Mouse (Mus musculus): ENCODE measurements at regions not wholly inside any gene's neighbourhood (a gene's known extent, or its start where the extent isn't known, plus 50 kb on each side); places are given as distances from the start of the nearest gene placed in this dataset.
"Not testable (repeated sequence)": the region's sequence is repeated elsewhere in the genome, so short reads cannot be mapped to it uniquely, and the experiment has no call there.

DNA sequence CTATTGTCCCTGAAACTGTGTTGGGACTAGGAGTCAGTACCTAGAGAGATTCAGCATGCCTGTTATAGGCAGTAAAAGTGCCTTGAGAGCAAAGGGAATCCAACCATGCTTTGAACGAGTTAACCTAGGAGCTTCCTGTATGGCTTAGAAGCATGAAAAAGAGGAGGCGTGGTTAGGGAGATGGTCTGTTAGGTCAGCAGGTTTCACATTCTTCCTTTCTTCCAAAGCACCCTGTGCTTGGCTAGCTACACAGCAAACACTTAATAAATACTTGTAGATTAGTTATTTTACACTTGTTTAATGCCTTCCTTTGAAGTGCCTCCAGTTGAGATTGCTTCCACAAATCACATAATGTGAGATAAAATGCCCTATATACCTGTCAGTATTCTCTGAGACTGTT lies 284.9 kb upstream of the Adgra3 start:
- DNase-seq (ENCODE audit: low spot score in 2 of 2), result no peak

DNA sequence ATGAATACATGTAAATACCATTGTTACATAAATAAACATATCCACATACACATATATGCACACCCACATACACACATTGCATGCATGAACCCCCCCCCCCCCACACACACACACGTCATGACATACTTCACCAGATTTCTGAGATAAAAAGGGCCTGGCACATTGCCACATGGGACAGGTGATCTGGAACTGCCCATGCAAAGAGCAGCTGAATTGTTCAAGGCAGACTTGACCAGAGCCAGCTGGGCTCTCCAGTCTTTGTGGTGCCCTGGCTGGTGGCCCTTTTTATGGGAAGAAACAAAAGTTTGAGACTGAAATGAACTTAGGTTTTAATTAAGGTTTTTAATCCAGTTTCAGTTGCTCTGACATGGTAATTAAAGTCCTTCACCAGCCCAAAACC lies 250.7 kb upstream of the Adgra3 start:
- peak in 1 of 2 experiments; percentile 14 for DNase-seq (ENCODE audit: low spot score in 2 of 2)

DNA sequence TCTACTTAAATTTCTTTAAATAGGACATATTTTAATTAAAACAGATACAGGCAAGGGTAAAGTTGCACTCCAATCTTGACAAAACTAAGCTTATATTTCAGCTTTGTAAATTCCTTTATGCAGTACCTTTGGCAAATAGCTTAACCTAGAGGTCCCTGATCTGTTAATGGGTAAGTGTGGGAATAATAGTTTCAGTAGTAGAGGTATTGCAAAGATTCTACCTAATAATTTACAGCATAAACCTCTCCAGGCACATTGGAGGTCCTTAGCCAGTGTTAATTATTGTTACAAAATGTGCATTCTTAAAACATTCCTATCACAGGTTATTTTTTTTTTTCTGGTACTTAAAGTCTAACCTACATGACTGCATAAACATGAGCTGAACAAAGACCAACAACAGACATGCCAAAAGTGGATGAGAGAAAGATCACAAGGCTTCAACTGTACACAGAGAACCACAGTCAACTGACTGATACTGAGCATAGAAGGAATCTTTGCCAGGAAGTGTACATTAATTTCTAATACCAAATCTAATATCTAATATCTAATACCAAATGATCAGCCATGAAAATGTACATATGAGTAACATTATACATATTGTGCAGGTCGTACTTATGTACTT lies 245.2 kb upstream of the Adgra3 start:
- DNase-seq (ENCODE audit: low spot score in 2 of 2), result no peak

DNA sequence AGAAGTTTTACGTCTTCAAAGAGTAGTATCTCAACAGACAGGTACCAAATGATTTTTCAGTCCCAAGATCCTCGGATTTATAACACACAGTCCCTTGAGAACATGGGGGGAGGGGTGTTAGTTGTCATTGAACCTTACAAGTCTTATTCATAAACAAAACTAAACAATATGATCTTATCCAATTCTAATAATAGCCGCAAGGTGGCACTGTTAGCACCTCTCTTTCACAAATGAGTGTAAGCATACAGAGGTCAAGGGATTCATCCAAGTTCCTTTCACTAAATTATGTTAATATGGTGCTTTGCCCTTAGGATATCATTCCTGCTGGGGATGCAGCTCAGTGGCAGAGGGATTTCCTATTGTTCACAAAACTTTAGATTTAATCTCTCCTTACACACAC lies 235.0 kb upstream of the Adgra3 start:
- no peak for DNase-seq (ENCODE audit: low spot score in 2 of 2)

DNA sequence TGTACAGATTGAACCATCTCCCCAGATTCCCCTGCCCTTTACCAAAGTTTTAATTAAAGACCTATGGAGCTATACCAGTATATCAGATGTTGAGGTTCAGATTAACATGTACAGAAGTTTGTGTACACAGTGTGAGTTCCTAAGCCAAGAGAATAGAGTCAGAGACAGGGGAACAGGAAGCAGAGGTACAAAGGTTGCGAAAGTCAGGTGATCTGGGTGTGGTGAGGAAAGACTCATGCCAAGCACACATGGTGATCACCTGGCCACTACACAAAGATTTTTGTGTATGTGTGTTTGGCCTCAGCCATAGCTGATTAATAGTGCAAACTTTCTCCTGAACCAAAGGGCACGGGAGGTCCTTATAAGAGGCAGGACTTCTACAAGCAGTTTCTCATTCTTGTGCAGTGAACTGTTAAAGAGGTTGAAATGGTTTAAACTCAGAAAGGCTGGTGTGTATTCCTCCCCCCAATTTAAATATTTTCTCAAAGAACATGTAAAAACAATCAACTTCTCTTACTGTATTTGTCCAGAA lies 232.1 kb upstream of the Adgra3 start:
- no peak for DNase-seq (ENCODE audit: low spot score in 2 of 2)

DNA sequence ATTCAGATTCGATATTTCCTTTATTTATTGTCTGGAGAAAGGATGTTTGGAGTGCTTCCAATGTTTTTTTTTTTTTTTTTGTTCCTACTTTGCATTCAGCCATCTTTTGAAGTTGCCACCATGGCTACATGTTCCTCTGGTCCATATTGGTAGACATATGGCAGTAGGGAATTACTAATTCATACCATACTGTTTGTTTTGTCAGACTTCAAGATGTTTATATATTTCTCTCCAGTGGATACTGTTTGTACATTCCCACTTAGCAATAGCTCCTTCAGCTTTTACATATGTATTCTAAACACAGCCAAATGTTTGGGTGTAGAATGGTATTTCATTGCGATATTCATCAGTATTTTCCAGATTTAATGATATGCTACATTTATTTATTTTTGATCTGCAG lies 201.6 kb upstream of the Adgra3 start:
- no peak for DNase-seq (ENCODE audit: low spot score in 2 of 2)

DNA sequence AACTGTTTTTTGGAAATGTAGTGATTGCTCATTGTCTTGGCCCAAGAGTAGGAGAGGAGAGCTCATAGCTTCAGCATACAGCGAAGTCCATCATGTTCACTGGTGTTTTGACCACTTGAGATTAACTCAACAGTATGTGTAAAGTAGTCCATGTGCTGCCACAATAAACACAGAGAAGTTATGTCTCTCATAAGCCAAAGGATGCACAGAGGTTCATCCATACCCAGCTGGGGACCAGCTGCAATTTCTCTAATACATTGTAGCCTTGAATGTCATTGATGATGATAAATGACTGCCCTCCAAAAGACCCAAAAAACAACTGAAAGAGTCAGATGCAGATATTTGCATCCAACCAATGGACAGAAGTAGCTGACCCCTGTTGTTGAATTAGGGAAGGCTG lies 199.2 kb upstream of the Adgra3 start:
- DNase-seq (ENCODE audit: low spot score in 2 of 2), result no peak

DNA sequence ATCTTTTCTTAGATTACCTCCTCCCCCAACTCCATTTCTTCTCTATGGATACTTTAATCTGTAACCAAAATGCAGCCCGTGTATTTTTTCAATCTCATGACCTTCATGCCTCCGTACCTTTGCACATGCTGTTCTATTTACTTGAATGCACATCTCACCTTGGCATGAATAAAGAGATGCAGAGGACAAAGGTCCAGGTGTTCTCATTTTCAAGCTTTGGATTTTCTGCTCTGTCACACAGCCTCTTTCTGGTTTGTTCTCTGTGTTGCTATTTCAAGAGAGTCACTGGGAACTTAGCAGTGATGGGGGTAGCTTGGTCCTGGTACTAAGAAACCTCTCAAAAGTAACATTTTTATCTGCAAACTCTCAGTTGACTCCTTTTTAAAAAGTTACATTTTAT lies 175.3 kb upstream of the Adgra3 start:
- no peak for DNase-seq (ENCODE audit: low spot score in 2 of 2)

DNA sequence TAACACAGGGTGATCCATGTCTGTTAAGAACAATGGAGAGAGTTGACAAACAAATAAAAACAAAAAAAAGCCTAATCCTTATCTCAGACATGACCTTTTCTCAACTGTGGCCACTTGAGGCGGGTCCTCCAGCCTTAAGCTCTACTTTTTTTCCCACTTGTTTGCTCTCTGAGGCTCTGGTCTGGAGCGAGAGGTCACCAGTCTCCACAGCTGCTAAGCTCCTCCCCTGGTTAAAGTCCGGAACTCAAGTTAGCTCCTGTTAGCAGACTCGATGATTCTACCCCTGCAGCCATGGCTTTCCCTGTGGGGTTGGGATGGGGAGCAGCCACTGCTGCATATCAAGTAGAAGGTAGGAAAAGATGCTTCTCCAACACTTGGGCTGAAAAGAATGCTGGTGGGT lies 158.2 kb upstream of the Adgra3 start:
- no peak for DNase-seq (ENCODE audit: low spot score in 2 of 2)

DNA sequence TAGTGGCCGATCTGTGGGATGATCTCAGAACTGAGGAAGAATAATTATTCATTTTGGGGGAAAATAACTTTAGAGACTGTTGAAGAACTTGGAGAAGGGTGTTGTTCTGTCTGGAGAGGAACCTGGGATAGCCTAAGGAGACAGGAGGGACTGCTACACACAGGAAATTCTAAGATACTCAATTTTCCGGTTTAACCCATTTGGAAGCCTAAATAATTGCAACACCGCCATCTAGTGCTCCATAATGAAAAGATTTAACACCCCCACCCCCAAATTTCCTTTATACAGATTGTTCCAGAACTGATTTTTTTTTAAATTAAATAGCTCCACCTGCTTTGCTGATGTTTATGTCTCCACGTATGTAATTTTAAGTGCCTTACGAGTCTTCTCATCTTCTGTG lies 157.2 kb upstream of the Adgra3 start:
- no peak for DNase-seq (ENCODE audit: low spot score in 2 of 2)

DNA sequence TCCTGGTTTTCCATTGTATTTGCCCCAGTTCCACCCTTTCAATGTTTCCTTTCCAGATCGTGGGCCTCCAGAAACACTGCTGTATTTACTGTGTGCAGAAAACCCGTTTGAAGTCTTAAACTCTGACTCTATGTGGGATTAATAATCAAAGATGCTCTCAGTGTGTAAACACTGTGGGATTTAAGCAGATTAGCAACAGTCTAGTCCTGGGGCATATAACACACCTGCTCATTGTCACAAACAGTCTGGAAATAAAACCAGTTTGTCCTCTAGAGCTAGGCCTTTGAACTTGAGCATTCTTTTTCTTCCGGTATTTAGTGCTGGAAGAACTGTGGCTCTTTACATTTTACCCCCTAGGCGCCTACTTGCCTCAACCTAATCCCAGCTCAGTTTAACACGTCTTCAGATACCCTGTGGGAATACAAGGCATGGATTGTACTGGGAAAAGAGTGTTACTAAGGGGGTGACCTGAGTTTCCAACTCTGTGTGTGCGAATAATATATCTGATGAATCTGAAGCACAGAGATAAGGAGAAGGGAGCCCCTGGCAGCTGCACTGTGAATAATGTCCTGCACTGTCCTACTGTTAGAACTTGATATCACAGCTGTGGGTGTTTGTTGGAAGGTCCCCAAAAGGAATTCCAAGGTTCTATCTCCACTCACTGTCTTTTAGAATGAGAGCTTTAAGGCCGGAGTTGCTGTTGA lies 143.7 kb upstream of the Adgra3 start:
- no peak for DNase-seq (ENCODE audit: low spot score in 2 of 2)

DNA sequence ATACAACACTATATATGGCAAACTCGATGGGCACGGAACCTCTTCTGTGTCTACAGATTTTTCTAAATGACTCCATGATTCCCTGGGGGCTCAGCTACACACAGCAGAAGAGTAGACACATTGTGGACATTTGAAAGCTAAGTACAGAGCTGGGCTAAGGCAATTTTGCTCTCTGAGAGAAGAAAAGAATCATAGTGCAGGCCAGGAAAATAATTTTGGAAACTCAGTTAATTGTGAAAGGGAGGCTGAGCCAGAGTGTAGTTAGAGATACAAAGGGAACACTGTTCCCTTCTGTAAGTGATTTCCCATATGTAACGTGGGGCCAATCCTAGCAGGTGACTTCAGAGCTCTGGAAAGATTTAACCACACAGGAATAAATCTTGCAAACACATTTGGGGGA lies 137.6 kb upstream of the Adgra3 start:
- DNase-seq (ENCODE audit: low spot score in 2 of 2), result no peak

DNA sequence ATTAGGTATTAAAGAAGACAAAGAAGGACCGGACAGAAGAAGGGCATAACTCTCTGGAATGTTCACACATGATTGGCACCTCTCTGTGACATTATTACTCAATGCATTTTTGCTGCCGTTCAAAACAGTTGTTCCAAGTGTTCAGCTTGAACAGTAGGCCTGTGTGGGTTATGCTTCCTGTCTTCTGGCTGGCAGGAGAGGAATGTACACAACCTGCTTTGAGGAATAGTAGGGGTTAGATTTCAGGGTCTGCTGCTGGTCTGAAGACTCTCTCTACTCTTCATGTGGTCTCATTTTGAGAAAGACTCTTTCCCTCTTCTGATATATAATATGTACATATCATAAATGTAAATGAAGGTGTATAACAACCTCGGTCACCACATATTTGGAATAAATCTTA lies 137.2 kb upstream of the Adgra3 start:
- no peak for DNase-seq (ENCODE audit: low spot score in 2 of 2)

DNA sequence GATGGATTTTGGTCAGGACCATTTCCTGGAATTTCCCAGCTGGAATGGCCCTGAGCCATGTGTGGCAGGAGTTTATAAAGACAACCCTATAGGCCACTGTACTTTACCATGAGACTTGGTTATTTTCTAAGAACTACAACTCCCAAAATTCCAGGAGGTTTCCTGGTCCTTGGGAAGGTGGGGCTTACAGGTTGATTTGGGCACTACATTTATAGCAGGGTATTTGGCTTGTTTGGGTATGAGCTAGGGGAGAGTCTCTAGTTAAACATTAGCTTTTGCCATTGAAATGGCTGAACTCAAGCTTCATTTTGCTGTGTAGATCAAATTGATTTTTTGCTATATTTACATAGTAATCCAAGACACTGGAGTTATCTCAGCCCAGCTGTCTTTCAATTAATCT lies 130.6 kb upstream of the Adgra3 start:
- no peak for DNase-seq (ENCODE audit: low spot score in 2 of 2)

DNA sequence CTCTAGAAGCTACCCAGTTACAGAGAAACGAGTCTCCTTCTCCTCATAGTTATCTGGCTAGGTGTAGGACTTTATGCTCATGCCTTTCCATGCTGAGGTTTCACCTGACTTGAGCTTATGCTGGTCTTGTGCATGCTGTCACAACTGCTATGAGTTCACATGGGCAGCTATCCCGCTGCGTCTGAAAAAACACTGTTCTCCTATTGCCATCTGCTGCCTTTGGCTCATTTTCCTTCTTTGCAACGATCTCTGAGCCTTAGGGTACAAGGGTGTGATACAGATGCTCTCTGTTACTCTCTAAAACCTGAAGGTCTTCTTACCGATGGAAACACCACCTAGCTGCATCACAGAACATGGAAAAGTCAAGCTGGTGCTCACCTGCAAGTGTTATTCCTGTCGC lies 123.9 kb upstream of the Adgra3 start:
- DNase-seq (ENCODE audit: low spot score in 2 of 2), result no peak

DNA sequence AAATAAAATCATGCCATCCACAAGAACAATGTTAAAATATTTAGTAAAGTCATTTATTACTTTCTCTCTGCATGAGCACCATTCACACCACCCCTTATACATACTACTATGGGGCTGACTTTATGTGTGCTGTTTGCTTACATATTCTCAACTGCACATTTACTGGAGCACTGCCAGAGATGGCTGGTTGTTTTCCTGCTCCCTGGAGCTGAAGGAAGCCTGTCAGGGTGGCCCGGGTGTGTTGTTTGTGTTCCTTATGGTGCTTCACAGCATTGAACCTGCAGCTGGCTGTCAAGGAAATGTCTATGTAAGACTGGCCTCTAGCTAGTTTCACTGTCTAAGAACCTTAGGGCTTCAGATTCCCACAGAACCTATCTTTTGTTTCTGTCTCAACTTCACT lies 97.8 kb upstream of the Adgra3 start:
- no peak for DNase-seq (ENCODE audit: low spot score in 2 of 2)

DNA sequence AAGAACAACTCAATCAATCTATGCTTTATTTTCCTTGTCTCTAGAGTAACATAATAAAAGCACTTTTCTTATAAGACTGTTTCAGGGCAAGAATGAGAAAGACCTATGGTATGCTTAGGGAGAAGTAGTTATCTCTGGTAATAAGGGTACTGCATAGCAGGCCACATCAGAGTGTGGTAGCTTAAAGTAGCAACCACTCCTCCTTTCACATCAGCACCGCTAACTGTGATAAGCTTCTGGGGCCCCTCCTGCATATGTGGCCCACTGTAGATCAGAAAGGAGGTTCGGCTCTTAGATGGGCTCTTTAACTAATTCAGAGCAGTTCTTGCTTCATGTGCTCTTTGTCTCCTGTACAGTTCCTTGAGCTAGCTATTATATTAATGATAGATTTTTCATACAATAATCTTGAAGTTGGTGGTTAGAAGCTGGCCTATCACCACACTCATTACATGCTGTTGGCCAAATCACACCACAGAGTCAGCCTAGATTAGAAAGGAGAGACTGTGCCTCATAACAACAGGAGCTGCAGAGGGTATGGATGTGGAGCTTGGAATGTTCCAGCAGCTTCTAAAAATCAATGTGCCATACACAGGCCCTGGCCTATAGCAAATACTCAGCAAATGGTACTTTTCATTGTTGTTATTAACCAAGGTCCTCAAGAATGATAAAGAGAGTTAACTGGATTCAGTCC lies 96.5 kb upstream of the Adgra3 start:
- not testable (repeated sequence) for DNase-seq (ENCODE audit: low spot score in 2 of 2)

DNA sequence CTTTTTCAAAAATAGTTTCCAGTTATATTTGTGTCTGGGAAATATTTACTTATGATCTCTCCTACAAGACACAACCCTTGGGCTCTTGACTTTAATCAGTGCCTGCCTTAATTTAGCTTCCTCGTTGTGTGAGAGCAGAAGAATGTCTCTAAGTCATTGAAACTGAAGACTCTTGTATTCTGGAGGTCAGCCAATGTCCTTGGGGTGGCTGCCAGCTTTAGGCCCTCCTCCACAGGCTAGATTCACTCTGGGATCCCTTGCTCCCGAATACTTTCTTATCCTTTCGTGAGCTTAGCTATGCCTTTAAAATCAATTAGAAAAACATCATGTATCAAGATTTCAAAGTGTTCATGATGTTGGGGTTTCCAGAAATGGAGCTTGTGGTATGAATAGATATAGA lies 88.1 kb upstream of the Adgra3 start:
- peak in 1 of 2 experiments; percentile 41 for DNase-seq (ENCODE audit: low spot score in 2 of 2)

DNA sequence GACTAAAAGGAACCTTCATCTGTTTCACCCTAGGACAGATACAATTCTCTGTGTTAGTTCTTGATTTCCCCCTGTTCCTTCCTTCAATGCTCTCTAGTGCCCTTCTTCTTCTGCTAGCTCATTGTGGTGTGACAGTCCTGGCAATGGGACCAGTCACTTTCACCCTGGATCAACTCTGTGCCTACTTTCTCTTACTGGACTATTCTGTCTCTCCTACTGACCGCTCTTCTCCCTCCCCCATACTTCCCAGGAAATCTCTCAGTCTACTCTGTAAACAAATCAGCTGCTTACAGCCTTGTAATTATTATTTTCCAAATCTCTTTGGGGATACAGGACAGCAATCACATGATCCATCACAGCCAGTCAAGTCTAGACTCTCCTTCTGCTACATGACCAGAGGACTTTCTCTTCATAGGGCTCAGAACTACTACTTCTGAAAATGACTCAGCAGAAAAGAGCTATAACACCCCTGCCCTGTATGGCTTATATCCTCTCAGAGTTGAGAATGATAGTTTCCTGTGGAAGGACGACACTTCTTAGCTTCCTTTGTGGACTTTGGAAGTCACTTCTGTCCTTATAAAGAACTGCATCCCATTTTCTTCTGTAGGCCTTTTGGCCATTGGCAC lies 86.8 kb upstream of the Adgra3 start:
- DNase-seq (ENCODE audit: low spot score in 2 of 2), result no peak

DNA sequence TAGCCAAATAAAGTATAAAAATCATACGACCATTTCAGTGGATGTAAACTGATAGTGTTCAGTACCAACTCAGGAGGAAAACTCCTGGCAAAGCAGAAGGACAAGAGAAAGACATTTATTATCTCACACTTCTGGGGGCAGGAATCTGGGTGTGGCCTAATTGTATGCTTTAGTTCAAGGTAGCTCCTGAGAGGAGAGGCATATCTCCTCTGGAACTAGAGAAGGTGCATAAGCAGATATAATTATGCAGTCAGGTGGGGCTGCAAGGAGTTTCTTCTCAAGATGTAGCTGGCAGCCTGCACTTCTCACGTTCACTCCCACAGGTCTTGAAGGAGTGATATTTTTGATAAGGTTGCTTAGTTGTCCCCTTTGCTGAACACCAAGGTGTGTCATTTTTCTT lies 71.4 kb upstream of the Adgra3 start:
- no peak for DNase-seq (ENCODE audit: low spot score in 2 of 2)

DNA sequence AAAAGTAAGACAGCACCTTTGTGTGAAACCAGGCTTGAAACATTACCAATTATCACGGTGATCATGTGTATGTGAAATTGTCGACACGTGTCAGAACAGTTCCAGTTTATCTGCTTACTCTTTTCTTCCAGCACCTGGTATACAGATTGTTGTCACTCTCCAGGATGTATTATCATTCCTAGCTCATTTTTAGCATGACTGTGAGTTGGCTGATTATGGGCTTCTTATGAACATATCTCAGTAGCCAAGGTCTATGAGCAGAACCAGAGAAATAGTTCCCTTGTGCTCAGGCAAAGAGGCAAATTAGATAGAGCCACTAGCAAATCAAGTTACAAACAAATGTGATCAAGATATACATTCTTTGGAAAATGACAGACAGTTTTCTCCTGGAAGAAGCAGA lies 70.2 kb upstream of the Adgra3 start:
- DNase-seq (ENCODE audit: low spot score in 2 of 2), result no peak

DNA sequence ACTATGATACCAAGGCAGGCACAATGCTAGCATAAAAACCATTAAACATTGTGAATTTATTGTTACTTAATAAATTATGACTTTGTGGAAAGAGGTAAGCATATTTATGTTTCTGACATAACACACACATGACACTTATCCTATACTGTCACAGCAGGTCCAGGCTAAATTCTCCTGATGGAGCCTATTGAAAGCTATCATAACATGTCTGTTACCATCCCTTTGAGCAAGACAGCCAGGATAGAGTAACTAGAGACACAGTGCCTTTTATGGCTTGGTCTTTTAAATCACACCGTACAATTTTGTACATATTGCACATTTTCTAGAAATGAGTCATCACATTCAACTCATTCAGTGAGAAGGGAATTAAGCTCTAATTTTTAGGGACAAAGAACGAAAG lies 67.8 kb upstream of the Adgra3 start:
- DNase-seq (ENCODE audit: low spot score in 2 of 2), result no peak

Measured in gastrocnemius, postnatal 4 days (tissue).